Mouse (Mus musculus): ENCODE results near the gene Mrpl2.

GRCm38 (mm10) chr17:46685913-46686312 is 39.9 kb downstream of the Mrpl2 start:
- no peak for TF ChIP-seq POLR2A (IDR thresholded peaks at IDR 0.05; ENCODE audit: low read depth, low read length)
- no peak for TF ChIP-seq CTCF (conservative IDR thresholded peaks at IDR 0.05; ENCODE audit: insufficient read depth, insufficient read length, low read depth, low read length)

All from kidney, adult 2 months (tissue).